Mouse (Mus musculus): ENCODE data around the gene Cryz.
A peak's percentile ranks its signal among the peaks of the same experiment; 100 is the strongest.

Gene Cryz

GRCm38 (mm10) chr3:154596488-154596933 is at the start of gene Cryz:
Gene Cryz (plus strand): TSS chr3:154596711.
- DNase-seq (ENCODE audit: low read depth, low spot score), result peak; percentile 91

DNA sequence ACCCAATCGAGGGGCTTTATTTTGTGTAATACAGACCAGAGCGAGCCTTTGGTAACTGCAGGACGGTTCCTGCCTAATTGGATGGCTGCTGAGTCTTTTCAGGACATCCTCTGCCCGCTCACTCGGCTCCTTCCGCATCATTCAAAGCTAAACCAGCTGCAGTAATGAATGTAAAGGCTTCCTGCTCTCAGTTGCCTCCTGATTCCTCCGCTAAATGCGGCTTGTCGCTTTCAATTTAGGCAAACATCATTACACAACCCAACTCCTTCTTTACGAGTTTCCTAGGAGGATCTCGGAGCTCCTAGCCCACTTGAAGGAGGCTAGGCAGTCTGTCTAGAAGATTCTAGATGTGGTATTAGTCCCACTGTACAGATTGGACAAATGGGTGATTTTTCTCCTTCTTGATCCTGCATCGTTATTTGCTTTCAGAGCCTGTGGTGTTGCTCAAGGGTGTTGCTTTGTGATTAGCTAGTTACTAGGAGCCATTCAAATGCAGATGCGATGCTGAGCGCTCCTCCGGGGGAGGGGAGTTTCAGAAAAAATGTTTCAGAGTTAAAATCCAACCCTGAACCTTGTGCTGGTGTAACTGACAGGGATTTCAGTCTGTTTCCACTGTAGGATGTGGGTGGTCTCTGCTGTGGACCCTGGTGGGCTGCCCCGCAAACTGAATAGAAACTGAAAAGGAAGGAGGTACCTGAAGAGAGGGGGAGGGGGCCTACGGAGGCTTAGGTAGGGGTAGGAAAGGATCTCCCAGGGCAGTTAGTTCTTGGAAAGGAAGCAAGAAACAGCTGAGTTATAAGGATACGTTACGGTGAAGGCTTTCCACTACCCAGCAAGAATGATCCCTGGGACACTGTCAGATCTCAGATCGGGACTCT is 48.7 kb upstream of the Cryz start:
- no peak for DNase-seq (ENCODE audit: low read depth, low spot score)

- DNase-seq (ENCODE audit: low read depth, low spot score), result no peak
Measured at GRCm38 (mm10) chr3:154548868-154549301, 47.6 kb upstream of the Cryz start.

- DNase-seq (ENCODE audit: low read depth, low spot score), result no peak
Measured at GRCm38 (mm10) chr3:154550326-154551034, 46.0 kb upstream of the Cryz start.

- DNase-seq (ENCODE audit: low read depth, low spot score), result no peak
Measured at GRCm38 (mm10) chr3:154551035-154551411, 45.5 kb upstream of the Cryz start.

DNA sequence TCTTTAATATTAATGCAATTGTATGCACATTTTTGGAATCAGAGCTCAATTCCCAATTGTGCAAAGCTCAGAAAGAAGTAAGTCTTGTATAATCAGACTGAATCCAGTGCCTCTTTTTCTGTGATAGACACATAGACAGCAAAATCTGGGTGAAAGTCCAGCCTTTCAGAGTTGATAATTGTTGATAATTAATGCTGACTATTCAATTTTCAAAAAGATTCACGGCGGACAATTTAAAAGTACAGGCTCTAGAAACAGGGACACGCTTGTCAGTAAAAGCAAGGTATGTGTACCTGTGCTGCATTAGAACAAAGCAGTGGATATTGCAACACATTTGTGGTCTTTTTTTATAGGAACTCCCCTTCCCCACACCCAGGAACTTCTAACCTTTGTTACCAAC is 34.3 kb upstream of the Cryz start:
- no peak for DNase-seq (ENCODE audit: low read depth, low spot score)

GRCm38 (mm10) chr3:154565437-154565836 is 31.1 kb upstream of the Cryz start:
- DNase-seq (ENCODE audit: low read depth, low spot score), result no peak

DNA sequence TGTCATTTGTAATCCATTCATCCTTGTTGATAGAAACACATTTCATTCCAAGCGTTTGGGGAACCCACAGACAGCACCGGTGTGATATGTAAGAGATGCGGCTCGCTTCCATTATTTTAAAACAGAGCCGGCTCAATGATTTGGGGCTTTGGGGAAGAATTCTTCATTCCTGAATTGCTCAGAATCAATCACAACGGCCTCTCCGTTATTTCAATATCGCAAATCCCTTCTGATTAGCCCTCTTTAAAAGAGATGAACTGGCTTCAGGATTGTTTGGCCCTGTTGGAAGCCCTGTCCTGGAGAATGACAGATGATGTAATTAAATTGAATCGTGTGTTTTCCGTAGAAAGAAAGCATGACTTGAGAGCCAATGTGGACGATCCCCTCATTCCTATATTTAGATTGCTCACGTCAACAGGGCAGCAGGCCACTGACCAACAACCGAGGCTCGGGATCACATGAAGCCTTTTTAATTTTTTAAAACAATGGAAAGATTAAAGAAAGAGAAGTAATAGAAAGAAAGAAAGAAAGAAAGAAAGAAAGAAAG is 26.4 kb upstream of the Cryz start:
- no peak for DNase-seq (ENCODE audit: low read depth, low spot score)

- DNase-seq (ENCODE audit: low read depth, low spot score), result no peak
Measured at GRCm38 (mm10) chr3:154570786-154571185, 25.7 kb upstream of the Cryz start.

DNA sequence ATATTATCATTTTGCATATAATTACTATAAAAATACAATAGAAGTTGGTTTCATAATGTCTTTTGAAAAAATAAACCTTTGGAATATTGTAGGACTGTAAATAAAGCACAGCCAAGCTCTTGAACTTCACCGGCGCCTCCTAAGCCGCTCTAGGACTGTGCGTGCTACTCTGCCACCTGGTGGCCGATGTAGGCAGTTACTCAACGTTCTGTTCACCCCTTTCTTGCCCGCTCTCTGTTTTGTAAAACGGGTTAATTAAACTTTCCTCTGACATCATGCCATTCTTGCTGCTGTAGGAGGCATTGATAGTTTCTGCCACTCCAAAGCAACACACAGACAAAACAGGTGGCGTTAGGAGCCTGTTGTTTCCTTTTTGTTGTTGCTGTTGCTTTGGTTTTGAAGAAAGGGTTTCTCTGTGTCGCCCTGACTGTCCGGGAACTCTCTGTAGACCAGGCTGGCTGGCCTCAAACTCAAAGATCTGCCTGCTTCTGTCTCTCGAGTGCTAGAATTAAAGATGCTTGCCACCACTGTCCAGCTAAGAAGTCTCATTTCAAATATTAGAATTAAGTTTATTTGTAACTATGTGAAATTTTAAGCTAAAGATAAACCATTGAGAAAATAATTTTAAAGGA is 24.1 kb upstream of the Cryz start:
- DNase-seq (ENCODE audit: low read depth, low spot score), result peak; percentile 80

GRCm38 (mm10) chr3:154573666-154574065 is 22.8 kb upstream of the Cryz start:
- DNase-seq (ENCODE audit: low read depth, low spot score), result no peak

DNA sequence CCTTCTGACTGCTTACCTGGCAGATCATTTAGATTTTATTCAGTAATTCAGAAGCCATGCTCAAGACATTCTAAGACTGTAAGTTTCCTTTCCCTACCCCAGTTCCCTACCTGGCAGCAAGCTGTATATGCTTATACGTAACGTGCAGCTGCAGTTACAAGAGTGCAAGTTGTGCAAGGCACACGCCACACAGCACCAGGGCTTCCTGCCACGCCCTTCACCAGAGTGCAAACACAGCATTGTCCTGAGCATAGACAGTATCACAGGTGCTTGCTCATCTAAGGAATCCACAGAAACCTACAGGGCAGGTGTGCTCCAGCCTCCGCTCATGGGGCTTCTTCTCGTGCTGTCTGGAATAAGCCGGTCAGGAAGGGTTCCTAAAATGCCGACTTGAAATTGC is 18.6 kb upstream of the Cryz start:
- DNase-seq (ENCODE audit: low read depth, low spot score), result no peak

DNA sequence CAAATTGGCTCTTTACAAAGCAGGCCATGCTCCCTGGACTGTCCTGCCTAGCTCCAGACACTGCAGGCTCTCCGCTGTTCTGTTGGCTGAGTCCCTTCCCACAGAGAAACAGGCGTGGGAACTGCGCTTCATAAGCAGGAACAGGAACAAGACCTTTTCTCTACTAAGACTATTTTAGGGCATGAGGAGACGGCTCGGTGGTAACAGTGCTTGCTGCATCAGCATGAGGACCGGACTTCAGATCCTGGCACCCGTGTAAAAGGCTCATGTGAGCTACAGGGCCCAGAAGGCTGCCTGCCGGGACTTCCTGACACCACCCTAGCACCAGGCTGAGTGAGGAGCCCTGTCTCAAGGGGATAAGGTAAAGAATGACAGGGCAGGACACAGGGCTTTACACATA is 12.2 kb upstream of the Cryz start:
- no peak for DNase-seq (ENCODE audit: low read depth, low spot score)

DNA sequence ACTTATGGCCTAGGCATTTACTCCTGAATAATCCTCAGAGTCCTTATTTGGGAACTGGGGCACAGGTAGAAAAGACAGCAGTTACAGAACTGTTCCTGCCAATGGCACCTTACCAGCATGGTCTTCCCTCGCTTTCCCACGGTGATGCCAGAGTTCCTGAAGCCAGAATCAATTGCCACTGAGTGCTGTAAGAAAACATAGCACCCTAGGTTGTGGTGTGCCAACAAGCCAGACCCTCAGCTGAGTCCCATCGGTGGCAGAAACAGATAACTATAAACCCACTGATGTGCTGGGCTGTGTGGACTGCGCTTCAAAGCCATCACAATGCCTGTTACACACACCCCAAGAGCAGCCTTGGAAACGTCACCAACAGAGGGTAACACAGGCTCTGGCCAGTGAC is 5.5 kb upstream of the Cryz start:
- DNase-seq (ENCODE audit: low read depth, low spot score), result no peak

GRCm38 (mm10) chr3:154591621-154592020 is 4.9 kb upstream of the Cryz start:
- no peak for DNase-seq (ENCODE audit: low read depth, low spot score)

DNA sequence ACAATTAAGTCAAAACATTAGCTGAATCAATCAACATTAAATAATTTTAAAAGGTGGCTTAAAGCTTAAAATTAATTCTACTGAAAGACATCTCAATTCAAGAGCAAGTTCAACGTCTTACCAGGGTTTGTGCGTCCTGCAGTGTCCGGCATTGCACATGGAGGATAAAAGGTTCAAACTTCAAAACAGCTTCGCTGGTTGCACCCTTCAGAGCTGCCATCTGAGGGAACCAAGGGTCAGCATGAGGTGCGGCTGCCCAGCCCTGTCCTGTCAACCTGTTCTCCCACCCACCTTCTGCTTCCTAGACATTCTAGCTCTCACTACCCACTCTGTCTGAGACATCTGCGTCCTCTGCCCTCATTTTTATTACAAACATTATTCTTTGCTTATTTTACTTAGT is 2.9 kb upstream of the Cryz start:
- DNase-seq (ENCODE audit: low read depth, low spot score), result no peak

DNA sequence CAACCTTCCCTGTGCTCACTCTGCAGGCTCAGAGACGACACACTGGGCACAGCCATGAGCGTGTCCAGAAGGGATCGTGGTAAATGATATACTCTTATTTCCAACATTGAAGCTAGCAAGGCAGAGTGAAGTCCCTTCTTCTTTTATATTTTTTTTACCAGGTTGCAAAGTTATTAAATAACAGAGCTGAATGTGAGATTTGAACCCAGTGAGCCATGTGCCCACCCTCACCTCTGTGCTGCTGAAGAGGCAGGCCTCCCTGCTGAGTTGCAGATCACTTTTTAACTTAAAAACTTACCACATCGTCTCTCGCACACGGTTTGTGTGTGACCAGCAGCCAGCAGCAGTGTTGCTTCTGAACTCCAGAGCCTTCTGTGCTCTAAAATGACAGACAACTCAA is 2.4 kb upstream of the Cryz start:
- DNase-seq (ENCODE audit: low read depth, low spot score), result no peak

DNA sequence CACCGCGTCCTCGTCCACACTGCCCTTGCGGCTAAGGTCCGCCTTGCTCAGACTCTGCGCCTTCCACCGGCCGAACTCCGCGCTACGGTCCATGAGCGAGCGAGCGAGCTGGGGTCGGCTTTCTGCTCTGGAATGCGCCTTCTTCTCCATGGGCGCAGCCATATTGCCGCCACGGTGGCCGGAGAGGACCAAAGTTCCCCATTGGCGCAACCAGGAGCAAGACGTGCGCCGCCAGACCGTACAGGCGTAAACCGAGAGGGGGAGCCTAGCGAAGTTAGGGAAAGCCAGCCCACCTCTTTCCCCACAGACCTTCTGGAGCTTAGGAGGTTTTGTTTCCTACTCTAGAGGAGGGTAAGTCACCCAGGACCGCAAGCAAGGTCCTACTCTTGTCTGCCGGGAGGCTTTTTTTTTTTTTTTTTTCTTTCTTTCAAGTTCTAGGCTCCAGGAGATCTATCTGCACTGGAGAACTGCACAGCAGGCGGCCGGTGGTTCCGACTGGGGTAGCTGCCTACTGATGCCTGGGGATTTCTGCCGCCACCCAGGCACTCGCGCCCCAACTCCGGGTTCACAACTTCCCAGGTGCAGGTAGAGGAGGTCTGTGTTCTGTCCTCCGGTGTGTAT is 533 bp downstream of the Cryz start, which contains the start of gene Tyw3:
Tyw3 (minus strand) TSS at position 171 of the 621 bp plus-strand sequence.
- DNase-seq (ENCODE audit: low read depth, low spot score), result peak; percentile 97

- no peak for DNase-seq (ENCODE audit: low read depth, low spot score)
Measured at GRCm38 (mm10) chr3:154597561-154597960, 1.1 kb downstream of the Cryz start.

DNA sequence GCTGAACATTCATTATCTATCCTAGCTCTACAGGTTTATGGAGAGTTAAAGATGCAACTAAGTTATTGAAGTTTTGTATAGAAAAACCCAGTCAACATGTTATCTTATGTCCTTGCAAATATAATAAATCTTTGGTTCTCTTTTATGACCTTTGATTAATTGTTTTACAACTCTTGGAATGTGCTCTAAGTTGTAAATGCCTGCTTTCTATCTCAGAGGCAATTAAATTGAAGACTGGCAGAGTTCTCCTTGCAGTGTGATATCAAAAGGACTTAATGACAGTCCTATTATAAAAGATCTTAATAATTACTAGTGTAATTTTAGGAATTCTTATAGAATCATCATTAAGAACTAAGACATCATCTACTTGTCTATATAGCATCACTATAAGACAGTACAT is 5.6 kb downstream of the Cryz start:
- DNase-seq (ENCODE audit: low read depth, low spot score), result no peak

DNA sequence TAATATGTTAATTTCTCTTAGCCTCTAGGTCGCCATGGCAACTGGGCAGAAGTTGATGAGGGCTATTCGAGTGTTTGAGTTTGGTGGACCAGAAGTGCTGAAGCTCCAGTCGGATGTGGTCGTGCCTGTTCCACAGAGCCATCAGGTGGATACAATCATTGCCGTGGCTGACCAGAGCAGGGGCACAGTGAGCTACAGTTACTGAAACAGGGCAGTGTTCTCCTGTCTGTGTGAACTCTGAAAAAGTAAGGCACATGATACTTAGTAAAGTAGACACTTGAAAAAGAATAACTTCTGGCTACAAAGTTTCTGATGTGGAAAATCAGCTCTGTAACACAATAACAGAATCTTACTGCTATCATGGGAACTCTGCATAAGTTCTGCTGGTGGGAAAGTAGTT is 8.4 kb downstream of the Cryz start:
- no peak for DNase-seq (ENCODE audit: low read depth, low spot score)

DNA sequence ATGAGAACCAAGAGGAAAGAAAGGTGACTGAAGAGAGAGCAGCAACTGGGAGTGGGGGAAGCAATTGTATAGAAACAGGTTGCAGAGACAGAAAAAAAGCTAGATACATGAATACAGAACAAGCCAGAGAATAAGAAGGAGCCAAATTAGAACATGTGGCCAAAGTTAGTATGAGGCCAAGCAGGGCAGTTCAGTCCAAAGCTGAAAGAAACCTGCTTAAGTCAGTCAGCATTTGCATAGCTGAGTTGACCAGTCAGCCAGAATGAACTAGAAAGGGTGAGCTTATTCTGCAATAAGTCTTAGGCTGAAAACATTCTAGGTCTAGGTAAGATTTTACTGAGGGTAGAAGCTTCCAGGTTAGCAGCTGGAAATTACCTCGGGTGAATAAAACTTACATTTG is 11.4 kb downstream of the Cryz start:
- no peak for DNase-seq (ENCODE audit: low read depth, low spot score)

All from CD4-positive, CD25-positive, alpha-beta regulatory T cell, adult 2 months (primary cell).